Mouse (Mus musculus) thymus, adult 2 months (tissue): ENCODE measurements around the gene Gabrr1. TPM values are rescaled to one million over a fixed set of nuclear protein-coding genes. Genes with fewer than 3 reads are reported as not detected.
"Not testable (repeated sequence)": the region's sequence is repeated elsewhere in the genome, so short reads cannot be mapped to it uniquely, and the experiment has no call there.

ENCODE experiments used
- DNase-seq: peaks from one replicate; pipeline ENCODE4 v3.0.0; 2021
- H3K27ac ChIP-seq: fragments of 200-500 bp; 2 replicates; pipeline ENCODE4 v1.5.1; 2012; ENCODE audit warnings: low read length, control low read depth; ENCODE audit not compliant: control insufficient read depth, insufficient read depth
- H3K27me3 ChIP-seq: fragments of 200-500 bp; 2 replicates; pipeline ENCODE4 v1.6.1; 2012; ENCODE audit warnings: mild to moderate bottlenecking, low read length, moderate library complexity, mixed read lengths; ENCODE audit not compliant: control insufficient read depth, insufficient read depth
- H3K36me3 ChIP-seq: fragments of 200-500 bp; 2 replicates; pipeline ENCODE4 v1.6.1; 2012; ENCODE audit warnings: mild to moderate bottlenecking, low read length, moderate library complexity; ENCODE audit not compliant: control insufficient read depth, insufficient read depth
- H3K4me1 ChIP-seq: fragments of 200-500 bp; replicated peaks from 2 replicates; pipeline ENCODE4 v1.6.1; 2012; ENCODE audit warnings: low read length; ENCODE audit not compliant: control insufficient read depth, insufficient read depth
- H3K4me3 ChIP-seq: fragments of 200-500 bp; 2 replicates; pipeline ENCODE4 v1.5.1; 2012; ENCODE audit warnings: mild to moderate bottlenecking, low read length, control low read depth, moderate library complexity; ENCODE audit not compliant: control insufficient read depth, insufficient read depth
- CTCF ChIP-seq: fragments of 200-500 bp; IDR thresholded peaks from 2 replicates; pipeline ENCODE4 v1.5.1; 2012; ENCODE audit warnings: mild to moderate bottlenecking, control low read depth, low read length, moderate library complexity, borderline replicate concordance; ENCODE audit not compliant: control insufficient read depth, poor library complexity, insufficient read depth; ENCODE audit errors: extremely low read depth
- POLR2A ChIP-seq: fragments of 200-500 bp; IDR thresholded peaks from 2 replicates; pipeline ENCODE4 v1.6.1; 2012; ENCODE audit warnings: mild to moderate bottlenecking, low read length, control low read depth, moderate library complexity; ENCODE audit not compliant: control insufficient read depth, poor library complexity, insufficient read depth; ENCODE audit errors: extremely low read depth
- WGBS: fragments of 180-500 bp; shearing (Covaris S2); methylation state at CpG from one replicate; pipeline ENCODE4 v1.1.7; 2018; 5-methylcytosine and 5-hydroxymethylcytosine counted together
- polyA plus RNA-seq: library from polyadenylated mRNA; depleted of rRNA; stranded (reverse); fragments of >200 nt; gene quantifications from 2 replicates; pipeline ENCODE4 v1.2.3, GENCODE M21; 2012; rRNA removed

Gene Gabrr1
- 0.09 and 0.18 TPM in 2 replicates for polyA plus RNA-seq

GRCm38 (mm10) chr4:33132221-33132620 lies at the start of gene Gabrr1:
TSS of gene Gabrr1 (plus strand) at chr4:33132521.
- no peaks in the 10 kb centered on the region for H3K36me3 ChIP-seq

GRCm38 (mm10) chr4:33099118-33099694 lies 33.1 kb upstream of the Gabrr1 start:
- WGBS = 46% methylated on average over 6 of the region's 6 CpGs
- H3K4me3 ChIP-seq = no peak overlapping the region
- H3K27me3 ChIP-seq = no peaks in the 10 kb centered on the region
- H3K36me3 ChIP-seq = no peaks in the 10 kb centered on the region
- no peak for TF ChIP-seq POLR2A
- TF ChIP-seq CTCF = no peak
- no peak for DNase-seq
- no peaks in the 10 kb centered on the region for H3K4me1 ChIP-seq
- no peak overlapping the region for H3K27ac ChIP-seq

More at GRCm38 (mm10) chr4:33132221-33132620, at the start of gene Gabrr1:
- TF ChIP-seq CTCF (no peak), POLR2A (no peak)
- no peak for DNase-seq
- no peak within 1 kb of the TSS for H3K27ac ChIP-seq
- H3K4me3 ChIP-seq = no peak within 1 kb of the TSS
- 90% methylated on average over 11 of the region's 11 CpGs for WGBS
- no peaks in the 10 kb centered on the region; the same call in 1 of the 2 replicates for H3K27me3 ChIP-seq
- no peaks in the 10 kb centered on the region for H3K4me1 ChIP-seq

DNA sequence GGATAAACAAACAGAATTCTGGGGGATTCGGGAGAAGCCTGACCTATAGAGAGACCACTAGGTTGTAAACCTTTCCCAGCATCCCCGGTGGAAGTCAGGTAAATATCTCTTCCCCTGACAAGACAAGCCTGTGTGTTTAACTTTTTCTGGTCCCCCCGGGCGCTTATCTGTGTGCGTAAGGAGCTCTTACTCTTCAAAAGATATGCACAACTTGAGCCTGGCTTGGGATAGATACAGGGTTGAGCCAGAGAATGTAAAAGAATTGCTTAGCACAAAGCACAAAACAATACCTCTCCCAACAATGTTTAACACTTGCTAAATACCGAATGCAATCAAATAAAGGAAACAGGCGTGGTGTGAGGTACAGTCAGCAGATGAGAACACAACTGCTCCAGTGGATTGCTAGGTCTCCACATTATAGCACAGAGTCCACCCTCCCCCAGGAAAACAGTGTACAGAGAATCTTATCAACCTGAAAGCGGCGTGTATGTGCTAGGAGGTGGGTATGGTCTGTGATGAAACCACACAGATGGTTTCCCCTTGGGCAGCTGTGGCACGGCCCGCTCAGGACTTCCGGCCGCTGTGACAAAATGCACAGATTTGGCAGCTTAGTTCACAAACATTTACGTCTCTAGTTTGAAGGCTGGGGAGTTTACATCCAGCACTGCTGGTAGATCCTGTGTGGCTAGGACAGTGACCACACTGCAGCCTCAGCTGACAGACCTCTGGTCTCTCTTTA lies 22.4 kb upstream of the Gabrr1 start:
- no peak for TF ChIP-seq CTCF
- TF ChIP-seq POLR2A = no peak
- DNase-seq = no peak

GRCm38 (mm10) chr4:33110845-33111244 lies 21.5 kb upstream of the Gabrr1 start:
- no peaks in the 10 kb centered on the region for H3K27me3 ChIP-seq
- 49% methylated on average over 7 of the region's 7 CpGs for WGBS
- TF ChIP-seq CTCF = no peak
- peaks cover 20% of the 10 kb centered on the region for H3K4me1 ChIP-seq
- H3K36me3 ChIP-seq = no peaks in the 10 kb centered on the region
- H3K4me3 ChIP-seq = no peak overlapping the region
- peak overlapping the region; percentile 7; the same call in 1 of the 2 replicates for H3K27ac ChIP-seq
- no peak for DNase-seq

More for the DNA sequence above, 22.4 kb upstream of the Gabrr1 start:
- H3K4me3 ChIP-seq = no peak overlapping the region
- H3K36me3 ChIP-seq = no peaks in the 10 kb centered on the region
- WGBS = 41% methylated on average over 14 of the region's 14 CpGs
- H3K4me1 ChIP-seq = peaks cover 23% of the 10 kb centered on the region
- H3K27ac ChIP-seq = no peak overlapping the region
- no peaks in the 10 kb centered on the region for H3K27me3 ChIP-seq

- no peak for TF ChIP-seq POLR2A
- no peak for TF ChIP-seq CTCF
- WGBS = 55% methylated on average over 9 of the region's 9 CpGs
- H3K27ac ChIP-seq = peak overlapping the region; percentile 7; the same call in 1 of the 2 replicates
- no peak for DNase-seq
- peaks cover 15% of the 10 kb centered on the region for H3K4me1 ChIP-seq
- H3K36me3 ChIP-seq = no peaks in the 10 kb centered on the region
- no peak overlapping the region for H3K4me3 ChIP-seq
- H3K27me3 ChIP-seq = no peaks in the 10 kb centered on the region
Measured at GRCm38 (mm10) chr4:33111358-33111757, 21.0 kb upstream of the Gabrr1 start.

- H3K27ac ChIP-seq, H3K36me3 ChIP-seq, H3K27me3 ChIP-seq, DNase-seq, H3K4me3 ChIP-seq: not testable (repeated sequence)
- H3K4me1 ChIP-seq = peaks cover 14% of the 10 kb centered on the region
- 93% methylated on average over 12 of the region's 14 CpGs for WGBS
Measured at GRCm38 (mm10) chr4:33112866-33113265, 19.5 kb upstream of the Gabrr1 start.

DNA sequence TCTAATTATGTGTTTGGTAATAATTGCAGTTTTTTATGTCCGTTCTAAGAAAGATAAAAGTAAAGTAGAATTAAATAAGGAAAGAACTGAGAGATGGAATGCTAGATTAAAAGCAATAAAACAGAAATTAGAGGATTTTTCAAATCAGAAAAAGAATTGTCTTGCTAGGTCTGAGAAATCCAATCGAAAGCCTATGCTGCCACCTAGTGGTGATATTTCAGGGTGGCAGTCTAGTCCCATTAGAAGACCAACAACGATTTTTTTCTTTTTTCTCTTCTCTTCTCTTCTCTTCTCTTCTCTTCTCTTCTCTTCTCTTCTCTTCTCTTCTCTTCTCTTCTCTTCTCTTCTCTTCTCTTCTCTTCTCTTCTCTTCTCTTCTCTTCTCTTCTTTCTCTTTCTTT lies 13.2 kb upstream of the Gabrr1 start:
- not testable (repeated sequence) for H3K27ac ChIP-seq, H3K4me1 ChIP-seq, H3K27me3 ChIP-seq, H3K4me3 ChIP-seq, H3K36me3 ChIP-seq
- 3% methylated on average over 3 of the region's 3 CpGs for WGBS
- peak; percentile 78 for DNase-seq
